Mouse (Mus musculus): ENCODE results near the gene Oser1. TPM values are rescaled to one million over a fixed set of nuclear protein-coding genes. Genes with fewer than 3 reads are reported as not detected.

Oser1 gene
- polyA plus RNA-seq, 1 experiment, result not detected

DNA sequence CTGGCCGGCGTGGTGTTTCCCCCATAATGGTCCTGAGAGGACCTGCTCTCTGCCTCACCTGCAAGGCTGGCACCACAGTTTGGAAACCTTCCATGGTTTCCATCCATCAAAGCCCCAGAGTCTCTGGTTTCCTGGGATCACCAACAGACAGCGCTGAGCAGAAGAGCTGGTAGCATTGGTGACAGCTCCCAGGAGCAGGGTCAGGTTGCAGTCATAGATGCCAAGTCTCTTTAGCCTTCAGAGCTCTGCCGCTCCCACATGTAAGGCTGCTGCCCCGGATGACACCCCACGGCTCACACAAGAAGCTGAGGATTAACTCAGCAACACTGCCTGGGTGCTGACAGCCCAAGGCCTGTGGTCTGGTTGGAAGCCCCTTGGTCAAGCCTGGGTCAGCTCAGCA lies 39.4 kb downstream of the Oser1 start:
- no peak overlapping the region for H3K27ac ChIP-seq (ENCODE audit: insufficient read depth, low read depth, low read length)
- 86% methylated on average over 6 of the region's 6 CpGs for WGBS
- TF ChIP-seq CTCF (IDR thresholded peaks at IDR 0.05; ENCODE audit: insufficient read depth, low read depth, low read length) (no peak), POLR2A (IDR thresholded peaks at IDR 0.05; ENCODE audit: insufficient read depth, low read depth, low read length) (no peak)

DNA sequence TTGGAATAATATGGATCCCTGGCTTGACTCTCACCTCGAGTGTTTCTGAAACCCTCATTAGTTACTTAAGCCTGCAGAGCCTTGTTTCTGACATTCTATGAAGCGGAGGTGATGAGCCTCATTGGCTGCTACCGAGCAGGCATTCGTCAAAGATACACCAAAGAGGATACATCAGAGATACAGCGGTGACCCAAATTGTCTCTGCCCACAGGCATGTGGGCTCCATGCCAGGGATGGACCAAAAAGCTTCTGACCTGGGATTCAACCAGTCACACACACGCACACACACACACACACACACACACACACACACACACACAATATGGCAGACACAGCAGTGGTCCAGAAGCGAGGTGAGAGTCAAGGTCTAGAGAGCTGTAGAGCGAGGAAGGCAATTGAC lies 43.3 kb downstream of the Oser1 start:
- Histone ChIP-seq H3K4me1 (ENCODE audit: control insufficient read depth, insufficient read depth, low read length) (no peaks in the 10 kb centered on the region), H3K4me3 (ENCODE audit: insufficient read depth, low read depth, low read length) (no peak overlapping the region), H3K27ac (ENCODE audit: insufficient read depth, low read depth, low read length) (no peak overlapping the region)
- TF ChIP-seq CTCF (IDR thresholded peaks at IDR 0.05; ENCODE audit: insufficient read depth, low read depth, low read length) (no peak), POLR2A (IDR thresholded peaks at IDR 0.05; ENCODE audit: insufficient read depth, low read depth, low read length) (no peak)
- 90% methylated on average over 8 of the region's 8 CpGs for WGBS

More for the DNA sequence above, 39.4 kb downstream of the Oser1 start:
- Histone ChIP-seq H3K4me3 (ENCODE audit: insufficient read depth, low read depth, low read length) (no peak overlapping the region), H3K4me1 (ENCODE audit: control insufficient read depth, insufficient read depth, low read length) (no peaks in the 10 kb centered on the region)

DNA sequence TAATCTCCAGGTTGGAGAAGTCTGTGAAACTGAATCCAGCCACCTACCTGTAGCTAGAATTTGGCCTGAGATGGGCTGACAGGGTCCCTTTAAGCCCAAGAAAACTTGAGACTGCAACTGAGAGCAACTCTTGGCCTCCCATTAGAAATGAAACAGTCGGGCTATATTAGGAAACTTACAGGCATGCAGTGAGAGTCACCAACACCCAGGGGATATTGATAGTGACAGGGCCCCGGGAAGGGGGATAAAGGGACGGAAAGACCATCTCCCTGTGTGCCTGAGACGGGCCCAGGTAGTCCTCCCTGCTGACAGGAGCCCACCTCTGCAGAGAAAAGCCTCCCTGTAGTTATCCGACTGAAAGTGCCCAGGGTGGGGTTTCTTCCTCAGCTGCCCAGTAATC lies 45.1 kb downstream of the Oser1 start:
- TF ChIP-seq CTCF (IDR thresholded peaks at IDR 0.05; ENCODE audit: insufficient read depth, low read depth, low read length) (no peak), POLR2A (IDR thresholded peaks at IDR 0.05; ENCODE audit: insufficient read depth, low read depth, low read length) (no peak)
- Histone ChIP-seq H3K27ac (ENCODE audit: insufficient read depth, low read depth, low read length) (no peak overlapping the region), H3K4me1 (ENCODE audit: control insufficient read depth, insufficient read depth, low read length) (no peaks in the 10 kb centered on the region), H3K4me3 (ENCODE audit: insufficient read depth, low read depth, low read length) (no peak overlapping the region)
- WGBS, result 82% methylated on average over 5 of the region's 5 CpGs

DNA sequence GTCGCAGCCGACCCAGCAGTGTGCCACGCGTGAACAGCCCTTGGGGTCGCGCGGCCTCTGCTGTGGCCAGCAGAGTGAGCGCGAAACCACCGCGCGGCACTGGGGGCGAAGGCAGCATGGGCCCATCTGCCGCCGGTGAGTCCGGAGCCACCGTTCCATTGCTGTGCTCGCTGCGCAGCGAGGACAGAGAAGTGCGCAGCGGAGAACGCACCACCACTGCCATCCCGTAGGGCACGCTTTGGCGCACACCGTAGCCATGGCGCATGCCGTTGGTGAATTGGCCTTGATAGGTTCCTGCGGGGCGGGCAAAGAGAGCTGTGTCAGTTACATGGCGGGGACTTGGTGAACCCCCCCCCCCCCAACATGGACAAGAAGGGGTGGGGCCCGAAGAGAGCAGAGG lies 48.4 kb downstream of the Oser1 start:
- TF ChIP-seq POLR2A (IDR thresholded peaks at IDR 0.05; ENCODE audit: insufficient read depth, low read depth, low read length) (no peak), CTCF (IDR thresholded peaks at IDR 0.05; ENCODE audit: insufficient read depth, low read depth, low read length) (no peak)
- H3K4me3 ChIP-seq (ENCODE audit: insufficient read depth, low read depth, low read length), result no peak overlapping the region
- H3K4me1 ChIP-seq (ENCODE audit: control insufficient read depth, insufficient read depth, low read length), result no peaks in the 10 kb centered on the region
- WGBS, result 48% methylated on average over 33 of the region's 33 CpGs
- H3K27ac ChIP-seq (ENCODE audit: insufficient read depth, low read depth, low read length), result no peak overlapping the region

- TF ChIP-seq CTCF (IDR thresholded peaks at IDR 0.05; ENCODE audit: insufficient read depth, low read depth, low read length) (no peak), POLR2A (IDR thresholded peaks at IDR 0.05; ENCODE audit: insufficient read depth, low read depth, low read length) (no peak)
- 33% methylated on average over 35 of the region's 35 CpGs for WGBS
- no peak overlapping the region for H3K4me3 ChIP-seq (ENCODE audit: insufficient read depth, low read depth, low read length)
- H3K27ac ChIP-seq (ENCODE audit: insufficient read depth, low read depth, low read length), result no peak overlapping the region
- H3K4me1 ChIP-seq (ENCODE audit: control insufficient read depth, insufficient read depth, low read length), result no peaks in the 10 kb centered on the region
These were observed 49.0 kb downstream of the Oser1 start for GRCm38 (mm10) chr2:163375468-163375867.

DNA sequence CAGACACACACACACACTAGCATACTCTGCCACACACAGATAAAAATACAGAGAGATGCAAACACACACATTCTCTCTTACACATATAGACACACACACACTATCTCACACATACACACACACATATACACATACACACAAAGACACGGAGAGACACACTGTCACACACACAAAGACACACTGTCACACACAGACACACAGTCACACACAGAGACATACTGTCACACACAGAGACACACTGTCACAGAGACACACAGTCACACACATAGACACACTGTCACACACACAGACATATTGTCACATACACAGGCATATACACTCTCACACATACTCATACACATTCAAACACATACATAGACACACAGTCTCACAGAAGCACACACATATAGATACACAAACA lies 51.9 kb downstream of the Oser1 start:
- Histone ChIP-seq H3K4me3 (ENCODE audit: insufficient read depth, low read depth, low read length) (no peak overlapping the region), H3K27ac (ENCODE audit: insufficient read depth, low read depth, low read length) (no peak overlapping the region), H3K4me1 (ENCODE audit: control insufficient read depth, insufficient read depth, low read length) (no peaks in the 10 kb centered on the region)
- WGBS, result 97% methylated on average over 1 of the region's 1 CpGs
- TF ChIP-seq POLR2A (IDR thresholded peaks at IDR 0.05; ENCODE audit: insufficient read depth, low read depth, low read length) (no peak), CTCF (IDR thresholded peaks at IDR 0.05; ENCODE audit: insufficient read depth, low read depth, low read length) (no peak)

DNA sequence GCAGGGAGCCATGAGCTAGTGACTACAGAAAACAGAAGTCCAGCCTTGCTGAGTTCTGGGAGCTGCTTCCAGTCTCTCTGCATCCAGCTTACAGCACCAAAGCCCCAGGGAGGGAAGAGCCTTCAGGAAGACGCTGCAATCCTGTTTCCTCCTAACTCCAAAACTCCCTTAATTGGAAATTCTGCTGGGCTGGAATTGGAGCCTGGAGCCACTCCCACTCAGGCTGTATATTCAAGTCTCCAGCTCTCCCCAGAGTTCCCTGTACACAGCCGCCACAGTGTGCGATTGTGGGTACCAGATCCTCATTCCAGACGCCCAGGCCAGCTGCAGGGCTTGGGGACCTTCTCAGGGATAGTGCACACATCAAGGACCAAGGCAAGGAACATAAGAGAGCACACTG lies 54.3 kb downstream of the Oser1 start:
- TF ChIP-seq POLR2A (IDR thresholded peaks at IDR 0.05; ENCODE audit: insufficient read depth, low read depth, low read length), result no peak
- TF ChIP-seq CTCF (IDR thresholded peaks at IDR 0.05; ENCODE audit: insufficient read depth, low read depth, low read length), result no peak
- WGBS, result 55% methylated on average over 4 of the region's 4 CpGs
- no peak overlapping the region for H3K4me3 ChIP-seq (ENCODE audit: insufficient read depth, low read depth, low read length)
- no peak overlapping the region for H3K27ac ChIP-seq (ENCODE audit: insufficient read depth, low read depth, low read length)
- H3K4me1 ChIP-seq (ENCODE audit: control insufficient read depth, insufficient read depth, low read length), result no peaks in the 10 kb centered on the region

DNA sequence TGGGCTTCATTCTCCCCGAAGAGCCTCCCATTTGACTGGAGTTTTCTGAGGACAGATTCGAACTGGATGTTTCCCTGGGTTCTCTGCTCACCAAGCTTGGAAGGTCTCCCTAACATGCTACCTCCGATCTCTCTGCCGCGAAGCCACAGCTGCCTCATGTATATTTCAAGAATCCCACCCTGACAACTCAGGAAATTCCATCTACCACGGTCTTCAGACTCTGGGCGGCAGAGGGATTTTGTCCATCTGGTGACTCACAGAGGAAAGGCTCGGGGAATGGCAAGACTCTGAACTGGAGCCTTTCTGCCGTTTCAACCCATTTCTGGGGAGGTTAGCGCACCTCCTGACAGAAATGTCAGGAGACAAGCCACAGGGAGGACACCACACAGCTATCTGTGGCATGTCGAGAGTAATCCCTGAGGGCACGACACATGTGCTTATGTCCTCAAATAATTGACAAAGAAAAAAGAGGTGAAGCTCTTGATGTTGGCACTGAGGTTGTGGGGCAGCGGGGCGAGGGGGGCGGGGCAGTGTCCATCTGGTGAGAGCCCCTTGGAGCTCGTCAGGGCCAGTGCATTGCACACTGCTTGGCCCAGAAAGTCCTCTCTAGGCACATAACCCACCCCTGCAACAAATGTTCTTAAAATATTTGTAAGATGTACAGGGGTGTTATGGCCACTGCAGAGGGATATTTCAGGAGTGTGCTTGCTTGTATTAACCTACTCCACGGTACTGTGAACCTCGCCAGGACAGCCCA lies 59.5 kb downstream of the Oser1 start:
- no peak overlapping the region for H3K27ac ChIP-seq (ENCODE audit: insufficient read depth, low read depth, low read length)
- H3K4me1 ChIP-seq (ENCODE audit: control insufficient read depth, insufficient read depth, low read length), result no peaks in the 10 kb centered on the region
- H3K4me3 ChIP-seq (ENCODE audit: insufficient read depth, low read depth, low read length), result no peak overlapping the region
- TF ChIP-seq POLR2A (IDR thresholded peaks at IDR 0.05; ENCODE audit: insufficient read depth, low read depth, low read length) (no peak), CTCF (IDR thresholded peaks at IDR 0.05; ENCODE audit: insufficient read depth, low read depth, low read length) (no peak)
- WGBS, result 80% methylated on average over 18 of the region's 18 CpGs

GRCm38 (mm10) chr2:163362940-163363921 lies 61.3 kb downstream of the Oser1 start:
- 76% methylated on average over 12 of the region's 12 CpGs for WGBS
- no peak overlapping the region for H3K27ac ChIP-seq (ENCODE audit: insufficient read depth, low read depth, low read length)

More at GRCm38 (mm10) chr2:163362940-163363921, 61.3 kb downstream of the Oser1 start:
- Histone ChIP-seq H3K4me1 (ENCODE audit: control insufficient read depth, insufficient read depth, low read length) (no peaks in the 10 kb centered on the region), H3K4me3 (ENCODE audit: insufficient read depth, low read depth, low read length) (no peak overlapping the region)
- TF ChIP-seq POLR2A (IDR thresholded peaks at IDR 0.05; ENCODE audit: insufficient read depth, low read depth, low read length) (no peak), CTCF (IDR thresholded peaks at IDR 0.05; ENCODE audit: insufficient read depth, low read depth, low read length) (no peak)

Data from olfactory bulb, adult 2 months (tissue).